Mouse (Mus musculus): Measurements from ENCODE around the gene AY074887. TPM values are rescaled to one million over a fixed set of nuclear protein-coding genes. Genes with fewer than 3 reads are reported as not detected.
A peak's percentile ranks its signal among the peaks of the same experiment; 100 is the strongest.

AY074887 gene
- polyA plus RNA-seq (2015; fragmentation: Nextera tagmentation; extraction: Ambion mirVana): 0.44 and 0.64 TPM in 2 replicates

GRCm38 (mm10) chr9:54950575-54951321, at the start of gene AY074887, which contains the start of gene Psma4:
AY074887 (minus strand) TSS chr9:54950998.
Psma4 (plus strand) TSS chr9:54950790.
- Histone ChIP-seq H3K4me1 (replicated peaks) (peaks cover 41% of the 10 kb centered on the region), H3K4me3 (replicated peaks) (peak within 1 kb of the TSS; percentile 94), H3K27me3 (no peaks in the 10 kb centered on the region), H3K9me3 (replicated peaks) (no peaks in the 10 kb centered on the region), H3K4me2 (peak within 1 kb of the TSS; percentile 87), H3K9ac (peak within 1 kb of the TSS; percentile 94), H3K27ac (peak within 1 kb of the TSS; percentile 87), H3K36me3 (peaks cover 35% of the 10 kb centered on the region)
- DNase-seq (peak; percentile 84), ATAC-seq (ENCODE audit: low read depth) (peak; percentile 99)
- WGBS (ENCODE audit: insufficient replicate concordance): under 1% methylated on average over 64 of the region's 65 CpGs

- H3K36me3 ChIP-seq: no peaks in the 10 kb centered on the region
- no peak overlapping the region for H3K9ac ChIP-seq
- H3K4me1 ChIP-seq (replicated peaks): peaks cover 7% of the 10 kb centered on the region
- no peak overlapping the region for H3K4me2 ChIP-seq
- no peak overlapping the region for H3K4me3 ChIP-seq (replicated peaks)
- DNase-seq: peak; percentile 15
- H3K27ac ChIP-seq: no peak overlapping the region
- no peaks in the 10 kb centered on the region for H3K9me3 ChIP-seq (replicated peaks)
- peaks cover 24% of the 10 kb centered on the region for H3K27me3 ChIP-seq
- 22% methylated on average over 3 of the region's 3 CpGs for WGBS (ENCODE audit: insufficient replicate concordance)
- ATAC-seq (ENCODE audit: low read depth): peak; percentile 81
These were observed 44.8 kb upstream of the AY074887 start for GRCm38 (mm10) chr9:54995645-54996044.

- Histone ChIP-seq H3K4me1 (replicated peaks) (peaks cover 7% of the 10 kb centered on the region), H3K9me3 (replicated peaks) (no peaks in the 10 kb centered on the region), H3K4me3 (replicated peaks) (no peak overlapping the region), H3K27ac (no peak overlapping the region), H3K4me2 (no peak overlapping the region), H3K36me3 (no peaks in the 10 kb centered on the region), H3K27me3 (peaks cover 24% of the 10 kb centered on the region), H3K9ac (no peak overlapping the region)
- DNase-seq (no peak), ATAC-seq (ENCODE audit: low read depth) (no peak)
- 44% methylated on average over 3 of the region's 3 CpGs for WGBS (ENCODE audit: insufficient replicate concordance)
These were observed 43.6 kb upstream of the AY074887 start for GRCm38 (mm10) chr9:54994381-54994780.

GRCm38 (mm10) chr9:54990362-54990761, 39.6 kb upstream of the AY074887 start:
- DNase-seq (no peak), ATAC-seq (ENCODE audit: low read depth) (no peak)
- peaks cover 29% of the 10 kb centered on the region for H3K27me3 ChIP-seq
- no peak overlapping the region for H3K9ac ChIP-seq
- no peak overlapping the region for H3K27ac ChIP-seq
- H3K4me1 ChIP-seq (replicated peaks): peaks cover 1% of the 10 kb centered on the region; the same call in 1 of the 2 replicates
- H3K9me3 ChIP-seq (replicated peaks): no peaks in the 10 kb centered on the region
- no peaks in the 10 kb centered on the region for H3K36me3 ChIP-seq
- no peak overlapping the region for H3K4me3 ChIP-seq (replicated peaks)
- no peak overlapping the region for H3K4me2 ChIP-seq
- 48% methylated on average over 3 of the region's 3 CpGs for WGBS (ENCODE audit: insufficient replicate concordance)

GRCm38 (mm10) chr9:54982401-54982800, 31.6 kb upstream of the AY074887 start:
- 16% methylated on average over 7 of the region's 7 CpGs for WGBS (ENCODE audit: insufficient replicate concordance)
- ATAC-seq (ENCODE audit: low read depth): no peak
- 0 out of 2 replicates have a peak overlapping the region, but pooled peaks have one; percentile 62 for H3K4me3 ChIP-seq (replicated peaks)

GRCm38 (mm10) chr9:54981291-54982191, 30.7 kb upstream of the AY074887 start:
- 2% methylated on average over 84 of the region's 85 CpGs for WGBS (ENCODE audit: insufficient replicate concordance)
- DNase-seq (peak; percentile 29), ATAC-seq (ENCODE audit: low read depth) (0 out of 2 replicates have a peak, but pooled peaks have one; percentile 57)
- peak overlapping the region; percentile 62 for H3K4me3 ChIP-seq (replicated peaks)
- peaks cover 16% of the 10 kb centered on the region for H3K4me1 ChIP-seq (replicated peaks)
- H3K4me2 ChIP-seq: peak overlapping the region; percentile 81
- peaks cover 60% of the 10 kb centered on the region for H3K27me3 ChIP-seq
- H3K9ac ChIP-seq: 0 out of 2 replicates have a peak overlapping the region, but pooled peaks have one; percentile 9
- H3K36me3 ChIP-seq: no peaks in the 10 kb centered on the region
- no peaks in the 10 kb centered on the region for H3K9me3 ChIP-seq (replicated peaks)
- H3K27ac ChIP-seq: no peak overlapping the region

More at GRCm38 (mm10) chr9:54982401-54982800, 31.6 kb upstream of the AY074887 start:
- H3K9ac ChIP-seq: no peak overlapping the region
- H3K27ac ChIP-seq: no peak overlapping the region
- H3K9me3 ChIP-seq (replicated peaks): no peaks in the 10 kb centered on the region
- no peak for DNase-seq
- H3K4me2 ChIP-seq: peak overlapping the region; percentile 81; the same call in 1 of the 2 replicates
- H3K4me1 ChIP-seq (replicated peaks): peaks cover 16% of the 10 kb centered on the region
- H3K36me3 ChIP-seq: no peaks in the 10 kb centered on the region
- peaks cover 58% of the 10 kb centered on the region for H3K27me3 ChIP-seq

- peaks cover 59% of the 10 kb centered on the region for H3K27me3 ChIP-seq
- peaks cover 16% of the 10 kb centered on the region for H3K4me1 ChIP-seq (replicated peaks)
- 0 out of 2 replicates have a peak within 1 kb of the TSS, but pooled peaks have one; percentile 9 for H3K9ac ChIP-seq
These were observed 29.9 kb upstream of the AY074887 start, which contains the start of gene Chrna5 for GRCm38 (mm10) chr9:54980674-54981073. Chrna5 (plus strand) TSS chr9:54980880.

GRCm38 (mm10) chr9:54969972-54970637, 19.3 kb upstream of the AY074887 start:
- DNase-seq: no peak
- H3K27ac ChIP-seq: no peak overlapping the region
- no peaks in the 10 kb centered on the region for H3K36me3 ChIP-seq
- H3K27me3 ChIP-seq: 0 out of 2 replicates have a peak, but pooled peaks cover 4% of the 10 kb centered on the region
- no peak overlapping the region for H3K4me2 ChIP-seq
- no peak overlapping the region for H3K9ac ChIP-seq
- H3K9me3 ChIP-seq (replicated peaks): no peaks in the 10 kb centered on the region
- no peak overlapping the region for H3K4me3 ChIP-seq (replicated peaks)
- no peaks in the 10 kb centered on the region for H3K4me1 ChIP-seq (replicated peaks)
- no peak for ATAC-seq (ENCODE audit: low read depth)
- WGBS (ENCODE audit: insufficient replicate concordance): 25% methylated on average over 8 of the region's 8 CpGs

More at GRCm38 (mm10) chr9:54980674-54981073, 29.9 kb upstream of the AY074887 start, which contains the start of gene Chrna5:
- 54% methylated on average over 8 of the region's 8 CpGs for WGBS (ENCODE audit: insufficient replicate concordance)
- DNase-seq (no peak), ATAC-seq (ENCODE audit: low read depth) (no peak)
- H3K4me3 ChIP-seq (replicated peaks): peak within 1 kb of the TSS; percentile 62
- no peaks in the 10 kb centered on the region for H3K36me3 ChIP-seq
- no peaks in the 10 kb centered on the region for H3K9me3 ChIP-seq (replicated peaks)
- H3K4me2 ChIP-seq: peak within 1 kb of the TSS; percentile 81
- no peak within 1 kb of the TSS for H3K27ac ChIP-seq

GRCm38 (mm10) chr9:54963669-54964068, 12.9 kb upstream of the AY074887 start:
- H3K9me3 ChIP-seq (replicated peaks): no peaks in the 10 kb centered on the region
- ATAC-seq (ENCODE audit: low read depth): no peak
- H3K27ac ChIP-seq: no peak overlapping the region
- H3K9ac ChIP-seq: no peak overlapping the region
- peaks cover 12% of the 10 kb centered on the region for H3K36me3 ChIP-seq
- no peaks in the 10 kb centered on the region for H3K27me3 ChIP-seq
- H3K4me3 ChIP-seq (replicated peaks): no peak overlapping the region
- no peaks in the 10 kb centered on the region for H3K4me1 ChIP-seq (replicated peaks)
- no peak for DNase-seq
- no peak overlapping the region for H3K4me2 ChIP-seq

GRCm38 (mm10) chr9:54961059-54961458, 10.3 kb upstream of the AY074887 start:
- Histone ChIP-seq H3K9ac (no peak overlapping the region), H3K27me3 (no peaks in the 10 kb centered on the region), H3K4me3 (replicated peaks) (no peak overlapping the region), H3K4me2 (no peak overlapping the region), H3K27ac (no peak overlapping the region), H3K36me3 (peaks cover 38% of the 10 kb centered on the region), H3K9me3 (replicated peaks) (no peaks in the 10 kb centered on the region), H3K4me1 (replicated peaks) (0 out of 2 replicates have a peak, but pooled peaks cover 2% of the 10 kb centered on the region)
- no peak for ATAC-seq (ENCODE audit: low read depth)
- WGBS (ENCODE audit: insufficient replicate concordance): 79% methylated on average over 4 of the region's 4 CpGs
- DNase-seq: no peak
